Mouse (Mus musculus) kidney, postnatal 25 days (tissue): ENCODE measurements at regions not wholly inside any gene's neighbourhood (a gene's known extent, or its start where the extent isn't known, plus 50 kb on each side); places are given as distances from the start of the nearest gene placed in this dataset.

Source experiments
- DNase-seq, 2 experiments: peaks; one replicate each; pipeline ENCODE4 v3.0.0; 2021; ENCODE audit warnings: mixed read lengths in 2 of 2

DNA sequence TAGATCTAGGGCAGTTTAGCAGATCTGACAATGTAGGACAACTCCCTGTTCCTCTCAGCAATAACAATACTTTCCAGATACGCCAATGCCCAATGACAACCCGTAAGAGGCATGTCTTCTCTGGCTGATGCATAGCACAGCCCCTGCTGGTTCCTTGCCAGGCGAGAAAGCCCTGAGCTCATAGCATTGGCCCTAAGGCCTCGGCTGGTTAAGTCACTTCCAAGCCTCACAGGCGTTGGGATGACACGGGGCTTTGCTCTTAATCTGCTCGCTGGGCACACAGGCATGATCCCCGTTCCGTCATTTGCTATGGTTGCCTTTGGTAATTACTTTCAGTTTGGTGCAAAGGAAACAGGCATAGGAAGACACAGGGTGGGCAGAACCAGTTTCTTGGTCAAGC is 111.0 kb upstream of the Sulf2 start:
- DNase-seq: no peak

DNA sequence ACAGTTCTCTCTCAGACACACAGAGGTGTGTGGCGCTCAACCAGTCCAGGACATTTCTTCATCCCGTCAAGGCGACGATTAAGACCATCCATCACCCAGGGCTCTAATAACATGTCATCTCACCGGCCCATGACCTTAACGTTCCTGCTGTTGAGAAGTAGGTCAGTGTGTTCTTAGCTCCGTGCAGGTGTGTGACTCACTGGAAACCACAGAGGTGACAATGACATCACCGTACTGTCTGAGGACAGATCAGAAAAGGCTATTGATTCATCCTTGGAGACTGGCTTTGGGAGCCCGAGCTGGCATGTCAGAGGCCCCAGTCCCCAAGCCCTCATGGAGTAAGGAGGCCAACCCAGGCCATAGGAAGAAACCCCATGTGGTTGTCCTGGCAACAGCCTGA is 109.3 kb upstream of the Sulf2 start:
- DNase-seq: no peak

DNA sequence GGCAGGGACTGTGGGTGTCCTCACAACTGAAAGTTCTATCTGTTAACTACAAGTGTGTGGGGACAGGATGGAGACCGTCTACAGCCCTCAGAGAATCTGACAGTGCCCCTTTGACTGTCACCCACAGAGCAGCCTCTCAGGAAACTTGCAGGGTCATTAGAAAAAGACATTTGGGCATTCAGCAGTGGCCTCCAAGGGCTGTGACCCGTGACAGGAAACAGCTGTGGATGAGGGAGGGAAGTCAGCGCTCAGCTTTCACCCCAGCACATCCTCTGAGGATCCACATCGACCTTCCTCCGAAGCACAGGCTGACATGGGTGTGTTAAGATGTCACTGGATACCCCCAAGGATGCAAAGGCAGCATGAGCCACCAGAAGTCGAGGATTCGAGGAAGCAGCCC is 106.3 kb upstream of the Sulf2 start:
- peak; percentile 66 to 82 for DNase-seq

DNA sequence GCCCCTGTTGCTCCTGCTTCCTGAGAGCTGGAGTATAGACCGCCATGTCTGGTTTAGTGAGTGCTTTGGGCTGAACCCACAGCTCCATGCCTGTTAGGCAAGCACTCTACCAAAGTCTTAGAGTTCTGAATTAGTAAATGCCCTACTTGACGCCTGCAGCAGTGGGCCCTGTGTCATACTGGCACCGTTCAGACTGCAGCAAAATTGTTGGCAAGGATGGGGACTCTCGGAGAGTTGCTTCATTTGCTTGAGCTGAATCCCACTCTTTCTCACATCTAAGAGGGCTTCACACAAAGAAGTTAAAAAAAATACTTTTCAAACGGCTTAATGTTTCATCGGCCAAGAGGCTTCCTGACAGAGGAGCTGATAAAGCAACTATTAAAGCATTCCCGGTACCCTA is 105.6 kb upstream of the Sulf2 start:
- no peak for DNase-seq

DNA sequence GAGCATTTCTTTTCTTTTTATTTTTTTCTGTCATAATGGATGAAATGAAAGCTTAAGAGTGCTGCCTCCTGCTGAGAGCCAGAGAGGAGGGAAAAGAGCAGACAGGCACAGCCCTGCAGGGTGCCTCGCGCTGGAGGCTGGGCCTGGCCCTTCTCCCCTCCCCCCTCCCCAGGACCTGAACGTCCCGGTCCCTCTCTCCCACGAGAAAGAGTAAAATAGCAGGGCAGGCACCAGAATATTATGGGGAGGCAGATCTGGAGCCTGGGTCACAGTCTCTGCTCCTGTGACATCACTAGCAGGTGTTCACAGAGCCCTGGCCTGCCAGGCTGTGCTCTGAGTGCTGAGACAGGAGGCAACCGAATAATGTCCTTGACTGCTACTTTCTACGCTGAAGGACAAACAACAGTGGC is 103.3 kb upstream of the Sulf2 start:
- DNase-seq: no peak

DNA sequence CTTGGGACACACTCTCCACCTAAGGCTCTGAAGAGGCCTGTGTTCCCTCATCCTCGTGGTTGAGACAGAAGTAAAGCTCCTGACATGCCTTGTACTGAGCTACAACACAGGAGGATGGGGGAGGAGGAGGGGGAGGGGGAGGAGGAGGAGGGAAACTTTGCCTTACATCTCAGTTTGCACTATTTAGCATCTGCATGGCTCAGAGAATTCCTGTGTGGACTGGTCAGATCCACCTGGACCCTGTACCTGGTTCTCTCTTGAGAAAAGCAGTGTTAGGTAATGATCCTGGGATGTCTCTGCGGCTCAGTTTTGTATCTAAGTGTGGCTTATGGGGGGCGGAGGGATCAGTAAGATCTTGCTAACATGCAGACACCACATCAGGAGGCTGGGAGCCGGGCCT is 102.2 kb upstream of the Sulf2 start:
- no peak for DNase-seq

DNA sequence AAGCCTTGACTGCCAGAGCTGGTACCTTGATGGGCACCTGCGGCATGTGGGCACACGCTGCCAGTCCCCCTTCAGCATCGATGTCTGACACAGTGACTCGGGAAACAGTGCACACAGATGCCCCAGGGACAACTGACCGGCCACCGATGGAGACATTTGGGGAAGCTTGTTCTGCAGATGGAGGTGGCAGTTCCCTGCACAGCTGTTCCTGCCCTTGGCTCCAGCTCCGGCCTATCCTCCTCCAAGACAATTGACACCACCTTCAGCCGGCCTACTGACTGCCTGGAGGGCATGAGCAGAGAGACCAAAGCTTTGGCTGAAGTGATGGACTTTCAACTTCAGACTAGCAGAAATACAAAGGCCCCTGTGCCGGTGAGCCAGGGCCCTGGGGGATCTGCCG is 100.7 kb upstream of the Sulf2 start:
- no peak for DNase-seq

DNA sequence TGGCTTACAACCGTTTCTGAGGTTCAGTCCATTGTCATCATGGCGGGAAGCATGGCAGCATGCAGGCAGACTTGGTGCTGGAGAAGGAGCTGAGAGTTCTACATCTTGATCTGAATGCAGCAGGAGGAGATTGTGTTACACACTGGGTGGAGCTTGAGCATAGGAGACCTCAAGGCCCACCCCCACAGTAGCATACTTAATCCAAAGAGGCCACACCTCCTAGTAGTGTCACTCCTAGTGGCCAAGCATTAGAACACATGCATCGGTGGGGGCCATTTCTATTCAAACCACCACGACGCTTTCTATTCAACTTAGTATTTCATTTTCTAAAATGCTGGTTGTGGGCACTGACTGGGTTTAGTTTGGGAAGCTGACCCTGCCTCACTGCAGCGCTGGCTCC is 99.1 kb upstream of the Sulf2 start:
- DNase-seq: no peak

DNA sequence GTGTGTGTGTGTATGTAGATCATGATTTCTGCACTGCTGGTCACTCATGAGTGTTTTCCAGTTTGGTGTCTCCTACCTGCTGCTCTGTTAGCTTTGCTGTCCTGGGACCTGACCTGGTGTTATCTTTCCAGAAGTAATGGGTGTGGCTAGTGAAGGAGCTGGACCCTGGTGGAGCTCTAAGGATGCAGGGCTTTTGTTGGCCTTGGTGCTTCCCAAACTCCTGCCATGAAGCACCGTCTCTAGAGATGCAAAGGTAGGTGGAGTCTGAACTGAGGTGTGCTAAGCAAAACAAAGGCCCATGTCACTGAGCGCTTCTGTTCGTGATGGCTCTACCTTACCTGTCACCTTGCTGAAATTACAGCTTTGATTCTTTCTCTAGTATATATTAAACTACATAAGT is 96.6 kb upstream of the Sulf2 start:
- no peak for DNase-seq

DNA sequence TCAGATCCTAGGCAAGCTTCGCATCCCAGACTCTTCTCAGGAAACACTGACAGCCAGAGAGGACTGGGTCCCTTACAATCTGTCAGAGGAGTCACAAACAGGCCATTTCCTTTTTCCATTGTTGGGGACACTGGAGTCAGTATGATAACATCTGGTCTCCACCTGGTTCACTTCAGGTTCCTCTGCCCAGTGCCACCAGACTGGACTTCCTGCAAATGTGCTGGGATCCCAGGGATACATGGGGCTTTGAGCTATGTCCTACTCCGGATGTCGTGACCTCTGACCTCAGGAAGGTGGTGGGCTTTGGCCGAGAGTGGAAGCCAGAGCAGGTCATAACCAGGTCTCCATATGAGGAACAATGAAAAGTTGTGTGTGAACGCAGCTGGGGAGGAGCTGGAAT is 96.0 kb upstream of the Sulf2 start:
- DNase-seq: peak; percentile 73 to 89

DNA sequence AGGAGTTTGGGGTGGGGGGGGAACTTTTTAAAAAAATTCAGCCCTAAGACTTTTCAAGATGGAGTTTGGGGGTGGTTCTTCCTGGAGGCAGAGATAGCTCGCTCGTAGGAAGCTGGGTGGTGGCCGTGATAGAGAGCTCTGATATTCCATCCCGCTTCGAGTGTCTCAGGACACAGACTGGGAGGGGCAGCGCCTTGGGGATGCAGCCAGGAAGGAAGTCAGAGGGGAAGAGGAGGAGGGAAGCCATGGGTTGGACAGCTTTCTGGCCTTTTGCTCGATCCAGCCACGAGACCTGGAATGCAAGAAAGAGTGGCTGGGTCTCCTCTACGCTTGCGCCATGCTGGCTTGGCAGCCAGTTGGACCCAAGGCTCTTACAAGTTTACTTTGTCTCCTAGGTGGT is 95.1 kb upstream of the Sulf2 start:
- DNase-seq: peak; percentile 62 to 87

DNA sequence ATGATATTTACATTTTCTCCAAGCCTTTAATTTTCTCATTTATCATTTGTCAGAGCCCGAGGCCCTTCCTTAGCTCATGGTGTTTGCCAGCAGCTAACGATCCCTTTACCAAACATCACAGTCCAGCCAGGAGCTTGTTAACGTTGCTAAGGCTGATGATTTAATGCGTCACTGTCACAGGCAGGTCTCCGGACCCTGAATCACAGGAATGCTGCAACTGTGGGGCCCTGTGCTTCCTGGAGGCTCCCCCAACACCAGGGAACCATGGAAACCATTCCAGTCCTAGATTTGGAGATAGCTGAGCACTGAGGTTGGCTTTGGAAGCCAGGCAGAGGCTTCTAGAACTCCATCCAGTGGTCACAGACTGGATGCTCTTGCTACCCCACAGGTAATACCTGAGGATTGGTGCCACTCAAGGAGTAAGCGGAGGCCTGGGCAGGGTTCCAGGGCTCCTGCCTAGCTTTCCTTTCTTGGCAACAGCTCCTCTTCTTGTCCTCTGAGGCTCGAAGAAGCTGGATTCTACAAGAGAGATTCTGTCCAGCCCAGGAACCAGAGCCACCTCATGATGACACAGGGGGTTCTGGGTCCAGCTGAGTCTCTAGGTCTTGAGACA is 94.0 kb upstream of the Sulf2 start:
- DNase-seq: peak in 1 of 2 experiments; percentile 37

DNA sequence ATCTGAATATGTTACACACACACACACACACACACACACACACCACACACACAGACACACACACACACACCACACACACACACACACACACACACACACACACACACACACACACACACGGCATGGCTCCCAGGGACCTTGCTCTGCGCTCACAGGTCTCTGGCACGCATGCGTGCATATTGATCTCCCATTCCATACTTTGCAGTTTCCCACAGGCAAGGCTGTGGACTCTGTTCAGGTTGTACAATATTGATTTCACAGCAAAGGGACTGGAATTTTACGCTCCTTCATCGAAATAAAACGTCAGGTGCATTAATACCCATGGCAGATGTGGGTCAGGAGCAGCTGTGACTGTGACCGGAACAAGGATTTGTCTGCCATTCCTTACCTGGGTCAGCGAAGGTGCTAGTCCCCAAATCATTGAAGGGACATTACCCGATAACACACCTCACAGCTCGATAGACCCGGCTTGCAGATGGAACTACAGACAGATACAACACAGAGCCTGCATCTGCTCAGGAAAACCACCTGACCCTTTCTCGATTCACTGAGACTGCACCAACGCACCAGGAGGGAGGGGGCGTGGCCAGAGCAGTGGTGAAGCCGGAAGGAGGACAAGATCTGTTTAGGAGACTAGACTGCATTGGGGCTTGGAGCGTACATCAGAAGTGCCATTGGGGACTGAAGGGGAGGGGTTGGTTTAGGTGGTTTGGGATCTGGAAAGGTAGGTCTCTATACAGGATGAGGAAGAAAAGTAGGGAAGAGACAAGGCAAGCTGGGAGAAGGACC is 91.1 kb upstream of the Sulf2 start:
- DNase-seq: peak in 1 of 2 experiments; percentile 33

DNA sequence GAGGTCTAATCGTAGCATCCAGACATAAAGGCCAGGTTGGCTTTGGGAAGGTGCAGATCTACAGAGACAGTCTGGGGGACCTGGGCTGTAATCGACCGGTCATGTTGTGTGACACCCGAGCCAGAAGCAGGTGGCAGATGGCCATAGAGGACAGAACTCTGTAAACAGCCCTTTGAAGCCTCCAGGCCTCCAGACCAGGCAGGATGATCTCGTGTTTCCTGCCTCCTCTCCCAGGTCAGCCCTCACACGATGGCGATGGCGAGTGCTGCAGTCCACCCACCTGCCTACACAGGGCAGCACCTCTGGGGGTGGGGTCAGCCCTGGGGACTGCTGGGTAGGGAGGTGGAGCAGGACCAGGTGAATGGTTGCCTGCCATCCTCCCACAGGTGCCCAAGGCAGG is 89.8 kb upstream of the Sulf2 start:
- DNase-seq: no peak

DNA sequence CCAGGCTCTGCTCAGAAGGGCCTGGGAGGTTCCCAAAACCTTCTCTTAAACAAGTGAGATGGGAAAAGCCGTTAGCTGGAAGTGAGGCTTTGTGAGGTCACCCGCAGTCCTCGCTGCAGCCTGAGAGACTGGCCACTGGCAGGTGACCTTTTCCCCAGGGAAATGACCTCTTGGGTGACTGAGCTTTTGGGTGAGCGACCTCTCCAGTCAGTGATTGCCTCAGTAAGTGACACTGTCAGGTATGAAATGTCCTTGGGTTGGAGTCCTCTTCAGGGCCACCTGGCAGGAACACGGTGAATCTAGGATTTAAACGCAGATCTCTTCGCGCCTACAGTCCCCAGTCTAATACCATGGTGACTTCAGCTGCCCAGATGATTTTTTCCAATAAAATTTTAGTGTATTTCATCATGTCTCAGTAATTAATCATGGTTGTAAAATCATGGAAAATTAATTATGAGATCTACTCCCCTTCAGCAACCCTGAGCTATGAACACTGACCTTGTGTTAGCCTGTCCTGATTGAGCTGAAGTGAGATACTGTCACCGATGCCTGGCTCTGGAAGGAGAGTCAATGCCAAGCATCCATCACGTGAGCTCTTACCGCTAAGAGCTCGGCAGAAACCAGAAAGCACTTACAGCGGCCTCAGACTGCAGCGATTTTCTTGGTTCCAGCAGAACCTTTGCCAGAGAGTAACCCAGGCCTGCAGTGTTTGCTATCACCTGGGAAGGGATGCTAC is 87.5 kb upstream of the Sulf2 start:
- DNase-seq: no peak

DNA sequence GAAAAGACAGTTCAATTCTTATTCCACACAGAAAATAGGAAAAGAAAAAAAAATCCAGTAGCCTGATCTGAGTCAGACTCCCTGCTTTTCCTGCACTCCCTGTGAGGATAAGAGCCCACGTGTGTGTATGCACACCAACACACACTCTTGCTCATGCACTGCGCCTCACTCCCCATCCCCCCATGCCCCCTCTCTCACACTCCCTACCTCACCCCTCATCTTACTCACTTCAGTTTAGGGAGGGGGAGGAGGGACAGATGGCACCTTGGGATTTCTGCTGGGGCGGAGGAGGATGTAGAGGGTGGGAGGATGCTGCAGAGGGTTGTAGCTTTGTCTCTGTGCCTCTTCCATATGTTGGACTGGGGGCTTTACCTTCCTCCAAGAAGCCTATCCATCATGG is 85.8 kb upstream of the Sulf2 start:
- DNase-seq: no peak

DNA sequence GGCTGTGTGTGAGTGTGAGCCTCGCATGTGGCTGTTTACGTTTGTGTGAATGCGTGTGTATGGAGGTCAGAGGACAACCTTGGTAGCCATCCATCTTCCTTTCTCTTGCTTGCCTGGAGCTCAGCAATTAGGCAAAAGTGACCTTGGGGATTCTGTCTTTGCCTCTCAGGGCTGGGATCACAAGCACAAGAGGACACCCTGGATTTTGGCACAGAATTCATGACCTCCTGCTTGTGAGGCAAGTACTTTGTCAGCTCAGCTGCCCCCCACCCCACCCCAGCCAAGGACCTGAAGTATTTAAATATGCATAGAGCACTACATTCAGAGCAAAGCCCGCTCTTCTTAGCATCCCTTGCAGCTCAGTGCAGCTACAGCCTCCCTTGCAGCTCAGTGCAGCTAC is 84.6 kb upstream of the Sulf2 start:
- no peak for DNase-seq

DNA sequence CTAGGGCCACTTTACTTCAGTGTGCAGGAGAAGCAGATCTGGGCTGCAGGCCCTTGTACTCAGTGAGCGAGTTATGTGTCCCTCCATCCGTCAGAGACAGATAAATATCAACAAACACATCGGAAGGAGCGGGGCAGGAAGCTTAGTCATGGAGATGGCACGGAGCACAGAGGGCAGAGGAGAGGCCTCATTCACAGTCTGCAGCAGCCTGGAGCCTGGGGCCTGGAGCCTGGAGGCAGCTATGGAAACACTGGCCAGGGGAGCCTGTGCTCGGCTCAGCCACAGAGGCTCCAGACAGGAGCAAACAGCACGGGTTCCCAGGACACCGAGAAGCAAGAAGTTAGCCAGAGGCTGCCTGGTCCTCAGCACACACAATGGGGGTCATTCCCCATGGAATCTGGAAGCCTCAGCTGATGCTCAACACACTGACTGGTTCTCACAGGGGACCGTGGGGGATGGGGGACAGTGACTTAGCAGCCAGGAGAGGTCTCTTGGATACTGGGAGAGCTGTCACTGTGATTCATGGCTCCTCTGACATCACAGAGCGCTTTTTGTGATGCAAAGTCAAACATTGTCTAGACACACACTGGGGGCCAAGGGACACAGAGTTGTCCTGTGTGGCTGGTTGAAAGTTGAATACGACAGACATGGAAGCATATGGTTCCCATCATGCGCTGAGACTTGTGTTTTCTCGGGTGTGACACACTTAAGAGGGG is 82.2 kb upstream of the Sulf2 start:
- no peak for DNase-seq

DNA sequence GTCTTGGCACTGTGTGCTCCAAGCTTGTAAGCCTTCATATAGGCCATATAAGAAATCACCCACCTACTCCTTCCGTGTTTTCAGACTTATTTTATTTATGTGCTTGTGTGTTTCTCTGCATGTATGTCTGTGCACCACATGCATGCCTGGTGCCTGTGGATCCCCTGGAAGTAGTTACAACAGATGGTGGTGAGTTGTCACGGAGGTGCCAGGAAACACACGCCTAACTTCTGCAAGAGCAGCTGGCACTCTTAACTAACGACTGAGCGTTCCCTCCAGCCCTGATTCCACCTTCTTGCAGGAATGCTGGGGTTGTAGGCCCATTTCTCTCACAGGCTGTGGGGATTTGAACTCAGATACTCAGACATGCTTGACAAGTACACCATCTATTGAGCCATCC is 80.6 kb upstream of the Sulf2 start:
- DNase-seq: no peak

DNA sequence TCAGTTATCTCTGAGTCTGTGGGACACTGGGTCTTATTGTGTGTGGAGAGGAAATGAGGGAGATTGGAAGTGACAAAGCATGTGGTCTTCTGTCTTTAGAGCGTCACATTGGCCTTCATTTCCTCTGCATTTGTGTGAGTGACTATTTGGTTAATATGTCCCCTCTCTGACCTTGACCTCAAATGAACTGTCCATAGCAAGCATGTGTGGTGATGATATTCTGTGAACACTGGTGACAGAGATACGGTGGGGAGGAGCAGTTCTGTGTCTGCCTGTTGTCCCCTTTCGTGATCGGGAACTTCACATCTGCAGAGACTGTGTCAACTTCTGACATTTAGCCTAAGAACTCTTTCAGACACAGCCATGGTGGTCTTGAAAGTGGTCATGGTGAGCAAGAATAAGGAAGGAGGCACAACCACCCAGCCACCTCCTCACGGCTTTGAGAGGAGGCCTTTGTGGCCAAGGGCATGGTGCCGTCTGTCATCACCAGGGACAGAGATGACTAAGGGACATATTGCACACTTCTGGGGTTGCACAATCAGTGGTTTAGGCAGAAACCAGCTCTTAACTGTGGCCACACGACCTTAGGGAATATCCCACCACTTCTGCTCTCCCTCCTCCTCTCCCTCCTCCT is 79.2 kb upstream of the Sulf2 start:
- DNase-seq: no peak

DNA sequence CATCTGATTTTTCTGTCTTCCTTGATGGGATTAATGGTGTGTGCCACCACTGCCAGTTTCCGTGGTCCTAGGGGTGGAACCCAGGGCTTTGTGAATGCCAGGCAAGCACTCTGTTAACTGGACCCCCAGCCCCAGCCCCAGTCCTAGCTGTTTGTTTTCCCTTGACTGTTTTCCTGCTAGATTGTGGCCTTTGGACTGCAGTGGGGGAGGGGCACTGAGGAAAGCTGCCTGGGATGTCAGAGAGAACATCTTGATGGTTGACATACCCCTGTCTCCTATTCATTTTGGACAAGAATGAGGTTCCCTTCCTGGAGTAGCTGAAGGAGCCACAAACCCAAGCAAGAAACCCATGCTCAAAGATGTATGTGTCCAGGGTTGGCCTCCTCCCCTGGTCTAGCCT is 77.8 kb upstream of the Sulf2 start:
- peak; percentile 63 to 71 for DNase-seq

DNA sequence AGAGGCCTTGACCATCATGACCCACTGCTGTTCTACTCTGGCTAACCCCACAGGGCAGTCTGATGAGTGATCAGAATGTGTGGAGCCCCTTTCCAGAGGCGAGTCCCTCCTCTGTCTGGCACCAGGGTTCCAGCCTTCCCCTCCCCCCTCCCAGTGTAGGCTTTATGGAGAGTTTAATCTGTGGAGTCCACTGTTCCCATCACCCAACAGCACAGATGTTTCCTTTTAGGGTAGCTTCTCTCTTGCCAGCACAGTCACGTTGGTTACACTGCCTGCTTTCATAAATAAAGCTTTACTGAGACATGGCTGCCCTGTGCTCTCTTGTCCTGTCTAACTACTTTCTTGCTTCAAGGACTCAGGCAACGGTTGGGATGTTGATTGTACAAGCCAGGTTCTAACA is 76.9 kb upstream of the Sulf2 start:
- DNase-seq: no peak

DNA sequence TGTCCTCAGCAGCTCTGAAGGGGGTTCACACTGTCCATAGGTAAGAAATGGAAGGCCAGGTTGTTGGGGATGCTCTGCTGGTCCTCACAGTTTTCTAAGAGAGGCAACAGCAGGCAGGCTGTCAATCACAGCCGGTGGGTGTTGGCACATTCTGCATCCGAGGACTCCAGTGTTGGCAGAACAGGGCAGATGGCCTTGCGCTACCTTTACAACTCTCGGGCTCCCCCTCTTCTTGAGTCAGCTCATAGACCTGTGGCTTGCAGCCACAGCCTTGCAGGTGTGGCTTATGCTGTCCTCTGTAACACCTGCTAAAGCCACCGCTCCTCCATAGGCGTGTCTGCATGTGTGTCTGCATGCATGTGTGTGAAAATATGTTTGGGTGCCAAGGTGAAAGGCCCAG is 75.2 kb upstream of the Sulf2 start:
- no peak for DNase-seq
